ENCODE assay signal across 12 mouse cellular contexts in genomic region chr5:132673599-132674305, GRCm38 (mm10).
A peak's percentile ranks its signal among the peaks of the same experiment; 100 is the strongest.
DNase-seq lines count a peak whose midpoint lies in the region; TF ChIP-seq lines count a peak whose summit lies in the region.
"Had no signal": no experiment of that assay in that cellular context is flagged by ENCODE, and none has a peak within 500 bp of the region (broad histone marks: within the 10 kb centered on the region; RNA-seq: fewer than 3 reads in every experiment).

No protein-coding gene starts in this region.

- H3K4me3 ChIP-seq in gastrocnemius, adult 2 months = no peak overlapping the region
- H3K4me3 ChIP-seq: liver, embryonic 15.5 days had no signal

- H3K27ac ChIP-seq in gastrocnemius, adult 2 months = no peak overlapping the region
- H3K27ac ChIP-seq: liver, embryonic 15.5 days had no signal

- no peak for TF ChIP-seq CTCF in gastrocnemius, adult 2 months (IDR thresholded peaks at IDR 0.05)

- peak; percentile 28 for DNase-seq in gastrocnemius, adult 2 months
- DNase-seq in gastrocnemius, postnatal 4 days (ENCODE audit: low spot score in 2 of 2) = no peak
- peak; percentile 16 to 17 for DNase-seq in left cerebral cortex, postnatal 25 days (ENCODE audit: low spot score in 2 of 2)
- no peak for DNase-seq in left cerebral cortex, adult 18-20 months (ENCODE audit: low spot score in 2 of 2)
- peak; percentile 5 for DNase-seq in ZHBTc4 (ENCODE audit: low read depth, low spot score)
- peak; percentile 14 for DNase-seq in heart, postnatal 25 days (ENCODE audit: low spot score)
- no peak for DNase-seq in ovary, postnatal 10 days (ENCODE audit: low spot score)
- DNase-seq in thymus, postnatal 0 days (ENCODE audit: low spot score) = no peak
- DNase-seq: cerebellum, adult 9-11 months; spleen, adult 18-20 months; thymus, adult 2 months had no signal

- intact Hi-C loops in gastrocnemius, adult 2 months (cut with DNase I) = no loop called here
- intact Hi-C loops in left cerebral cortex, postnatal 25 days (cut with DNase I) = no loop called here
- intact Hi-C loops in heart, postnatal 25 days (cut with DNase I) = no loop called here

Comparison
In these comparisons a context has a peak if more than half of its experiments do, and no peak if none do; other contexts are left out.
1. DNase-seq: peak in gastrocnemius, adult 2 months (single experiment), left cerebral cortex, postnatal 25 days (2 of 2), ZHBTc4 (single experiment) and heart, postnatal 25 days (single experiment); none in gastrocnemius, postnatal 4 days (0 of 2), left cerebral cortex, adult 18-20 months (0 of 2), ovary, postnatal 10 days (single experiment) and thymus, postnatal 0 days (single experiment).